Mouse (Mus musculus): ENCODE measurements around the gene Ppp5c. TPM values are rescaled to one million over a fixed set of nuclear protein-coding genes. Genes with fewer than 3 reads are reported as not detected.

Gene Ppp5c
- polyA plus RNA-seq, 1 experiment from 2014 or later = 45.0 TPM

- WGBS = 34% methylated on average over 3 of the region's 3 CpGs
- H3K4me3 ChIP-seq (ENCODE audit: low read depth, low read length) = peak overlapping the region; percentile 67
- H3K4me1 ChIP-seq (replicated peaks; ENCODE audit: control insufficient read depth, insufficient read depth, low read length) = 0 out of 2 replicates have a peak, but pooled peaks cover 15% of the 10 kb centered on the region
- H3K27me3 ChIP-seq (replicated peaks; ENCODE audit: control insufficient read depth, insufficient read depth, low read length) = no peaks in the 10 kb centered on the region
- H3K9me3 ChIP-seq (ENCODE audit: control insufficient read depth) = no peaks in the 10 kb centered on the region
- H3K36me3 ChIP-seq (ENCODE audit: control insufficient read depth, insufficient read depth) = peaks cover 3% of the 10 kb centered on the region; the same call in 1 of the 2 replicates
- H3K27ac ChIP-seq (ENCODE audit: low read depth, low read length) = peak overlapping the region; percentile 99
- ATAC-seq = no peak
- TF ChIP-seq CTCF (IDR thresholded peaks at IDR 0.05; ENCODE audit: low read depth) = no peak
- H3K4me2 ChIP-seq (replicated peaks; ENCODE audit: low read depth) = peak overlapping the region; percentile 85
- H3K9ac ChIP-seq (ENCODE audit: low read depth, low read length) = peak overlapping the region; percentile 69
These were observed 31.7 kb upstream of the Ppp5c start for GRCm38 (mm10) chr7:17059463-17059844.

GRCm38 (mm10) chr7:17058816-17059462 is 31.2 kb upstream of the Ppp5c start:
- no peak for ATAC-seq
- peak overlapping the region; percentile 85 for H3K4me2 ChIP-seq (replicated peaks; ENCODE audit: low read depth)
- peak overlapping the region; percentile 69 for H3K9ac ChIP-seq (ENCODE audit: low read depth, low read length)
- 0 out of 2 replicates have a peak, but pooled peaks cover 15% of the 10 kb centered on the region for H3K4me1 ChIP-seq (replicated peaks; ENCODE audit: control insufficient read depth, insufficient read depth, low read length)
- peaks cover 8% of the 10 kb centered on the region for H3K36me3 ChIP-seq (ENCODE audit: control insufficient read depth, insufficient read depth)
- no peaks in the 10 kb centered on the region for H3K9me3 ChIP-seq (ENCODE audit: control insufficient read depth)
- H3K27me3 ChIP-seq (replicated peaks; ENCODE audit: control insufficient read depth, insufficient read depth, low read length) = no peaks in the 10 kb centered on the region
- peak overlapping the region; percentile 67 for H3K4me3 ChIP-seq (ENCODE audit: low read depth, low read length)
- H3K27ac ChIP-seq (ENCODE audit: low read depth, low read length) = peak overlapping the region; percentile 99
- 4% methylated on average over 8 of the region's 8 CpGs for WGBS
- no peak for TF ChIP-seq CTCF (IDR thresholded peaks at IDR 0.05; ENCODE audit: low read depth)

GRCm38 (mm10) chr7:17058071-17058689 is 30.5 kb upstream of the Ppp5c start:
- Histone ChIP-seq H3K27me3 (replicated peaks; ENCODE audit: control insufficient read depth, insufficient read depth, low read length) (no peaks in the 10 kb centered on the region), H3K9ac (ENCODE audit: low read depth, low read length) (peak overlapping the region; percentile 43), H3K4me3 (ENCODE audit: low read depth, low read length) (peak overlapping the region; percentile 18), H3K36me3 (ENCODE audit: control insufficient read depth, insufficient read depth) (peaks cover 15% of the 10 kb centered on the region), H3K4me1 (replicated peaks; ENCODE audit: control insufficient read depth, insufficient read depth, low read length) (0 out of 2 replicates have a peak, but pooled peaks cover 15% of the 10 kb centered on the region), H3K9me3 (ENCODE audit: control insufficient read depth) (no peaks in the 10 kb centered on the region), H3K27ac (ENCODE audit: low read depth, low read length) (peak overlapping the region; percentile 99), H3K4me2 (replicated peaks; ENCODE audit: low read depth) (peak overlapping the region; percentile 85)
- 2% methylated on average over 14 of the region's 16 CpGs for WGBS
- TF ChIP-seq CTCF (IDR thresholded peaks at IDR 0.05; ENCODE audit: low read depth) = peak; percentile 68
- peak; percentile 74 for ATAC-seq

- Histone ChIP-seq H3K9me3 (ENCODE audit: control insufficient read depth) (no peaks in the 10 kb centered on the region), H3K4me3 (ENCODE audit: low read depth, low read length) (peak overlapping the region; percentile 50), H3K9ac (ENCODE audit: low read depth, low read length) (peak overlapping the region; percentile 83), H3K27ac (ENCODE audit: low read depth, low read length) (peak overlapping the region; percentile 99), H3K4me2 (replicated peaks; ENCODE audit: low read depth) (peak overlapping the region; percentile 85), H3K4me1 (replicated peaks; ENCODE audit: control insufficient read depth, insufficient read depth, low read length) (0 out of 2 replicates have a peak, but pooled peaks cover 9% of the 10 kb centered on the region), H3K36me3 (ENCODE audit: control insufficient read depth, insufficient read depth) (peaks cover 20% of the 10 kb centered on the region), H3K27me3 (replicated peaks; ENCODE audit: control insufficient read depth, insufficient read depth, low read length) (no peaks in the 10 kb centered on the region)
- TF ChIP-seq CTCF (IDR thresholded peaks at IDR 0.05; ENCODE audit: low read depth) = no peak
- WGBS = 12% methylated on average over 14 of the region's 14 CpGs
- peak; percentile 45 for ATAC-seq
These were observed 29.1 kb upstream of the Ppp5c start for GRCm38 (mm10) chr7:17056601-17057523.

- no peak for TF ChIP-seq CTCF (IDR thresholded peaks at IDR 0.05; ENCODE audit: low read depth)
- H3K9ac ChIP-seq (ENCODE audit: low read depth, low read length) = peak overlapping the region; percentile 83
- H3K9me3 ChIP-seq (ENCODE audit: control insufficient read depth) = no peaks in the 10 kb centered on the region
- peak overlapping the region; percentile 85 for H3K4me2 ChIP-seq (replicated peaks; ENCODE audit: low read depth)
- peak; percentile 65 for ATAC-seq
- peak overlapping the region; percentile 50 for H3K4me3 ChIP-seq (ENCODE audit: low read depth, low read length)
- WGBS = under 1% methylated on average over 41 of the region's 42 CpGs
- no peaks in the 10 kb centered on the region for H3K27me3 ChIP-seq (replicated peaks; ENCODE audit: control insufficient read depth, insufficient read depth, low read length)
- peaks cover 25% of the 10 kb centered on the region for H3K36me3 ChIP-seq (ENCODE audit: control insufficient read depth, insufficient read depth)
- peak overlapping the region; percentile 99 for H3K27ac ChIP-seq (ENCODE audit: low read depth, low read length)
- H3K4me1 ChIP-seq (replicated peaks; ENCODE audit: control insufficient read depth, insufficient read depth, low read length) = 0 out of 2 replicates have a peak, but pooled peaks cover 9% of the 10 kb centered on the region
These were observed 28.4 kb upstream of the Ppp5c start for GRCm38 (mm10) chr7:17056081-17056581.

Measured in intestine, postnatal 0 days (tissue).